Mouse (Mus musculus): ENCODE measurements around the gene Pnmt.

DNA sequence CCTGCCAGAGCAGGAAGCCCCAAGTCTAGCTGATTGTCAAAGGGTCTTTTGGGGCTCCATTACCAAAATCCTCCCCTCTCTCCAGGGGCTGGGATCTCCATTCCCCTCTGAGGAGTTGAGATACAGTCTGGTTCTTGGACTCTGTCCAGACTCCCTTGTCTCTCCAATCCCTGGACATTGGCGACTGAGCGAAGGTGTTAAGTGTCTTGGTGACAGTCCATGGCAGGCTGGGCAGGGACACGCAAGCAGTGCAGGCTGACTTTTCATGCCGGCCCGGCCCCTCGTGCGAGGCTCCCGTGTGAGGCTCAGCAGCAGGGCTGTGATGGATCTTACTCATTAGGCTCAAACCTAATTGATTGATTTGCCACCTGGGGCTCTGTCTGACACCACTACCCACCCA lies 12.0 kb upstream of the Pnmt start:
- TF ChIP-seq E2F4 (IDR thresholded peaks at IDR 0.05; ENCODE audit: insufficient replicate concordance, low read depth, low read length): no peak
- TF ChIP-seq USF2 (conservative IDR thresholded peaks at IDR 0.05; ENCODE audit: low read depth, low read length): no peak

All from CH12.LX (cell line).